Mouse (Mus musculus): ENCODE measurements at regions not wholly inside any gene's neighbourhood (a gene's known extent, or its start where the extent isn't known, plus 50 kb on each side); places are given as distances from the start of the nearest gene placed in this dataset.

GRCm38 (mm10) chr10:42085295-42085694 is 67.1 kb upstream of the Armc2 start:
- Histone ChIP-seq H3K4me3 (no peak overlapping the region), H3K36me3 (no peaks in the 10 kb centered on the region), H3K9ac (no peak overlapping the region), H3K4me1 (replicated peaks) (peaks cover 33% of the 10 kb centered on the region), H3K9me3 (replicated peaks) (peaks cover 5% of the 10 kb centered on the region; the same call in 1 of the 2 replicates), H3K27ac (ENCODE audit: poor library complexity, severe bottlenecking) (no peak overlapping the region), H3K27me3 (replicated peaks) (no peaks in the 10 kb centered on the region), H3K4me2 (no peak overlapping the region)
- 75% methylated on average over 2 of the region's 2 CpGs for WGBS
- no peak for ATAC-seq (ENCODE audit: insufficient number of reproducible peaks, low FRiP score)

- Histone ChIP-seq H3K27ac (ENCODE audit: poor library complexity, severe bottlenecking) (peak overlapping the region; percentile 48), H3K27me3 (replicated peaks) (no peaks in the 10 kb centered on the region), H3K9me3 (replicated peaks) (peaks cover 5% of the 10 kb centered on the region; the same call in 1 of the 2 replicates), H3K4me2 (peak overlapping the region; percentile 4), H3K9ac (no peak overlapping the region), H3K36me3 (no peaks in the 10 kb centered on the region), H3K4me3 (no peak overlapping the region), H3K4me1 (replicated peaks) (peaks cover 14% of the 10 kb centered on the region)
- WGBS: 13% methylated on average over 7 of the region's 7 CpGs
- ATAC-seq (ENCODE audit: insufficient number of reproducible peaks, low FRiP score): no peak
These were observed 64.1 kb upstream of the Armc2 start for GRCm38 (mm10) chr10:42082227-42082840.

- Histone ChIP-seq H3K4me2 (no peak overlapping the region), H3K36me3 (no peaks in the 10 kb centered on the region), H3K9me3 (replicated peaks) (no peaks in the 10 kb centered on the region), H3K27me3 (replicated peaks) (no peaks in the 10 kb centered on the region), H3K9ac (no peak overlapping the region), H3K4me1 (replicated peaks) (peaks cover 11% of the 10 kb centered on the region), H3K27ac (ENCODE audit: poor library complexity, severe bottlenecking) (no peak overlapping the region), H3K4me3 (no peak overlapping the region)
- ATAC-seq (ENCODE audit: insufficient number of reproducible peaks, low FRiP score): no peak
These were observed 61.5 kb upstream of the Armc2 start for GRCm38 (mm10) chr10:42079775-42080174.

GRCm38 (mm10) chr10:42076711-42077110 is 58.5 kb upstream of the Armc2 start:
- Histone ChIP-seq H3K27ac (ENCODE audit: poor library complexity, severe bottlenecking) (no peak overlapping the region), H3K4me1 (replicated peaks) (peaks cover 14% of the 10 kb centered on the region), H3K4me2 (no peak overlapping the region), H3K4me3 (no peak overlapping the region), H3K27me3 (replicated peaks) (no peaks in the 10 kb centered on the region; the same call in 1 of the 2 replicates), H3K9ac (no peak overlapping the region), H3K9me3 (replicated peaks) (no peaks in the 10 kb centered on the region), H3K36me3 (no peaks in the 10 kb centered on the region)
- 71% methylated on average over 4 of the region's 4 CpGs for WGBS
- ATAC-seq (ENCODE audit: insufficient number of reproducible peaks, low FRiP score): no peak

- no peak overlapping the region for H3K9ac ChIP-seq
- no peak overlapping the region for H3K4me2 ChIP-seq
- no peaks in the 10 kb centered on the region for H3K9me3 ChIP-seq (replicated peaks)
- 83% methylated on average over 6 of the region's 6 CpGs for WGBS
- ATAC-seq (ENCODE audit: insufficient number of reproducible peaks, low FRiP score): no peak
- H3K27ac ChIP-seq (ENCODE audit: poor library complexity, severe bottlenecking): no peak overlapping the region
- no peaks in the 10 kb centered on the region for H3K36me3 ChIP-seq
- H3K4me3 ChIP-seq: no peak overlapping the region
- peaks cover 24% of the 10 kb centered on the region for H3K4me1 ChIP-seq (replicated peaks)
- H3K27me3 ChIP-seq (replicated peaks): no peaks in the 10 kb centered on the region; the same call in 1 of the 2 replicates
These were observed 57.3 kb upstream of the Armc2 start for GRCm38 (mm10) chr10:42075545-42075944.

GRCm38 (mm10) chr10:42072758-42073157 is 54.5 kb upstream of the Armc2 start:
- no peak for ATAC-seq (ENCODE audit: insufficient number of reproducible peaks, low FRiP score)
- H3K4me2 ChIP-seq: peak overlapping the region; percentile 39

GRCm38 (mm10) chr10:42072131-42072530 is 53.9 kb upstream of the Armc2 start:
- no peak overlapping the region for H3K4me3 ChIP-seq
- peaks cover 24% of the 10 kb centered on the region for H3K4me1 ChIP-seq (replicated peaks)
- H3K4me2 ChIP-seq: peak overlapping the region; percentile 39; the same call in 1 of the 2 replicates
- no peaks in the 10 kb centered on the region; the same call in 1 of the 2 replicates for H3K27me3 ChIP-seq (replicated peaks)
- H3K9me3 ChIP-seq (replicated peaks): no peaks in the 10 kb centered on the region
- H3K9ac ChIP-seq: no peak overlapping the region
- H3K27ac ChIP-seq (ENCODE audit: poor library complexity, severe bottlenecking): no peak overlapping the region
- 32% methylated on average over 3 of the region's 3 CpGs for WGBS
- ATAC-seq (ENCODE audit: insufficient number of reproducible peaks, low FRiP score): peak; percentile 33; the same call in 1 of the 2 replicates
- H3K36me3 ChIP-seq: no peaks in the 10 kb centered on the region

More at GRCm38 (mm10) chr10:42072758-42073157, 54.5 kb upstream of the Armc2 start:
- H3K36me3 ChIP-seq: no peaks in the 10 kb centered on the region
- no peaks in the 10 kb centered on the region; the same call in 1 of the 2 replicates for H3K27me3 ChIP-seq (replicated peaks)
- H3K9ac ChIP-seq: 0 out of 2 replicates have a peak overlapping the region, but pooled peaks have one; percentile 14
- no peak overlapping the region for H3K4me3 ChIP-seq
- 11% methylated on average over 9 of the region's 9 CpGs for WGBS
- H3K4me1 ChIP-seq (replicated peaks): peaks cover 24% of the 10 kb centered on the region
- H3K9me3 ChIP-seq (replicated peaks): no peaks in the 10 kb centered on the region
- no peak overlapping the region for H3K27ac ChIP-seq (ENCODE audit: poor library complexity, severe bottlenecking)

- H3K36me3 ChIP-seq: no peaks in the 10 kb centered on the region
- H3K4me2 ChIP-seq: no peak overlapping the region
- H3K9ac ChIP-seq: no peak overlapping the region
- 35% methylated on average over 8 of the region's 8 CpGs for WGBS
- no peaks in the 10 kb centered on the region; the same call in 1 of the 2 replicates for H3K27me3 ChIP-seq (replicated peaks)
- no peak overlapping the region for H3K27ac ChIP-seq (ENCODE audit: poor library complexity, severe bottlenecking)
- no peak for ATAC-seq (ENCODE audit: insufficient number of reproducible peaks, low FRiP score)
- H3K4me3 ChIP-seq: no peak overlapping the region
- H3K9me3 ChIP-seq (replicated peaks): no peaks in the 10 kb centered on the region
- H3K4me1 ChIP-seq (replicated peaks): peaks cover 24% of the 10 kb centered on the region
These were observed 53.3 kb upstream of the Armc2 start for GRCm38 (mm10) chr10:42071404-42072024.

- Histone ChIP-seq H3K4me1 (replicated peaks) (peaks cover 24% of the 10 kb centered on the region), H3K4me3 (no peak overlapping the region), H3K27me3 (replicated peaks) (no peaks in the 10 kb centered on the region; the same call in 1 of the 2 replicates), H3K4me2 (no peak overlapping the region), H3K9ac (no peak overlapping the region), H3K27ac (ENCODE audit: poor library complexity, severe bottlenecking) (no peak overlapping the region), H3K36me3 (no peaks in the 10 kb centered on the region), H3K9me3 (replicated peaks) (no peaks in the 10 kb centered on the region)
- peak; percentile 62; the same call in 1 of the 2 replicates for ATAC-seq (ENCODE audit: insufficient number of reproducible peaks, low FRiP score)
- WGBS: 16% methylated on average over 10 of the region's 10 CpGs
These were observed 52.6 kb upstream of the Armc2 start for GRCm38 (mm10) chr10:42070611-42071403.

GRCm38 (mm10) chr10:42069751-42070150 is 51.5 kb upstream of the Armc2 start:
- peaks cover 24% of the 10 kb centered on the region for H3K4me1 ChIP-seq (replicated peaks)
- H3K9ac ChIP-seq: no peak overlapping the region
- H3K4me2 ChIP-seq: no peak overlapping the region
- H3K27me3 ChIP-seq (replicated peaks): no peaks in the 10 kb centered on the region; the same call in 1 of the 2 replicates
- ATAC-seq (ENCODE audit: insufficient number of reproducible peaks, low FRiP score): no peak
- no peaks in the 10 kb centered on the region for H3K36me3 ChIP-seq
- H3K9me3 ChIP-seq (replicated peaks): no peaks in the 10 kb centered on the region
- WGBS: 76% methylated on average over 8 of the region's 8 CpGs
- H3K4me3 ChIP-seq: no peak overlapping the region
- no peak overlapping the region for H3K27ac ChIP-seq (ENCODE audit: poor library complexity, severe bottlenecking)

GRCm38 (mm10) chr10:42068497-42068896 is 50.3 kb upstream of the Armc2 start:
- WGBS: 83% methylated on average over 2 of the region's 2 CpGs
- ATAC-seq (ENCODE audit: insufficient number of reproducible peaks, low FRiP score): no peak
- H3K27ac ChIP-seq (ENCODE audit: poor library complexity, severe bottlenecking): no peak overlapping the region

More at GRCm38 (mm10) chr10:42068497-42068896, 50.3 kb upstream of the Armc2 start:
- no peak overlapping the region for H3K4me3 ChIP-seq
- H3K4me1 ChIP-seq (replicated peaks): peaks cover 24% of the 10 kb centered on the region
- H3K4me2 ChIP-seq: no peak overlapping the region
- H3K9ac ChIP-seq: no peak overlapping the region
- H3K36me3 ChIP-seq: no peaks in the 10 kb centered on the region
- H3K9me3 ChIP-seq (replicated peaks): no peaks in the 10 kb centered on the region
- no peaks in the 10 kb centered on the region; the same call in 1 of the 2 replicates for H3K27me3 ChIP-seq (replicated peaks)
